In the genomic region with DNA sequence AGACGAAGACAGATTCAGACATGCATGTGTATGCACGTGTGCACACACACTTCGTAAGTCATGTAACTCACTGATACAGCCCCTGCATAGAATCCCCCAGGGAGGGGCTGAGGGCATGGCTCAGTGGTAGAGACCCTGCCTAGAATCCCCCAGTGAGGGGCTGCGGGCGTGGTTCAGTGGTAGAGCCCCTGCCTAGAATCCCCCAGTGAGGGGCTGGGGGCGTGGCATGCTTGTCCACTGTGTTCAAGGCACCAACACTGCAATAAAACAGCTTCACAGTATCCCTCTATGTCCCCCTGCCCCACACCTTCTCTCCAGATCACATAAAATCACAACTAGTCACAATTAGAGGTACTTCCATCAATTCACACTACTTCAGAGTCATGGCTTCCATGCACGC, we compare ENCODE assay signal across 11 mouse cellular contexts. TPM values are rescaled to one million over a fixed set of nuclear protein-coding genes. Genes with fewer than 3 reads are reported as not detected.
A peak's percentile ranks its signal among the peaks of the same experiment; 100 is the strongest.
DNase-seq lines count a peak whose midpoint lies in the region; ATAC-seq lines count a peak whose summit lies in the region.
"Had no signal": no experiment of that assay in that cellular context is flagged by ENCODE, and none has a peak within 500 bp of the region (broad histone marks: within the 10 kb centered on the region; RNA-seq: fewer than 3 reads in every experiment).

No protein-coding gene starts in this region.

- H3K9me3 ChIP-seq in heart, embryonic 14.5 days (ENCODE audit: control insufficient read depth, low read length) = no peaks in the 10 kb centered on the region
- H3K9me3 ChIP-seq in lung, embryonic 15.5 days = no peaks in the 10 kb centered on the region
- no peaks in the 10 kb centered on the region for H3K9me3 ChIP-seq in embryonic facial prominence, embryonic 15.5 days (replicated peaks)
- H3K9me3 ChIP-seq in stomach, embryonic 14.5 days (ENCODE audit: control insufficient read depth, low read depth, low read length) = no peaks in the 10 kb centered on the region
- H3K9me3 ChIP-seq: hindbrain, embryonic 12.5 days had no signal

- DNase-seq in heart, postnatal 10 days = no peak
- DNase-seq in lung, postnatal 25 days (ENCODE audit: low spot score) = no peak
- DNase-seq in adrenal gland, adult 8-10 months = no peak
- DNase-seq: cerebellum, adult 8-10 months; thymus, postnatal 25 days had no signal

- intact Hi-C loops in heart, postnatal 10 days (cut with DNase I) = no loop called here

- peaks cover 38 to 49% of the 10 kb centered on the region in 2 experiments for H3K4me1 ChIP-seq in heart, embryonic 14.5 days (ENCODE audit: control insufficient read depth in 2 of 2, insufficient read depth in 2 of 2, low read length in 2 of 2)
- peaks cover 61% of the 10 kb centered on the region for H3K4me1 ChIP-seq in lung, embryonic 15.5 days
- H3K4me1 ChIP-seq in embryonic facial prominence, embryonic 15.5 days = peaks cover 58% of the 10 kb centered on the region
- peaks cover 24% of the 10 kb centered on the region for H3K4me1 ChIP-seq in stomach, embryonic 14.5 days (ENCODE audit: control insufficient read depth, insufficient read depth, low read length)

- H3K9ac ChIP-seq in heart, embryonic 14.5 days (ENCODE audit: low read length) = peak overlapping the region; percentile 42; the same call in 1 of the 2 replicates
- no peak overlapping the region for H3K9ac ChIP-seq in lung, embryonic 15.5 days
- H3K9ac ChIP-seq in embryonic facial prominence, embryonic 15.5 days = no peak overlapping the region; the same call in 1 of the 2 replicates
- no peak overlapping the region for H3K9ac ChIP-seq in stomach, embryonic 14.5 days (replicated peaks; ENCODE audit: low read depth, low read length)

- peak overlapping the region; percentile 68 for H3K4me2 ChIP-seq in heart, embryonic 14.5 days (ENCODE audit: low read length)
- peak overlapping the region; percentile 46 for H3K4me2 ChIP-seq in lung, embryonic 15.5 days
- peak overlapping the region; percentile 44 for H3K4me2 ChIP-seq in embryonic facial prominence, embryonic 15.5 days (replicated peaks)
- H3K4me2 ChIP-seq in stomach, embryonic 14.5 days (replicated peaks; ENCODE audit: low read depth, low read length) = peak overlapping the region; percentile 34; the same call in 1 of the 2 replicates
- H3K4me2 ChIP-seq: hindbrain, embryonic 12.5 days had no signal

- no peak overlapping the region for H3K4me3 ChIP-seq in heart, embryonic 14.5 days (ENCODE audit: control insufficient read depth in 1 of 2, insufficient read depth in 1 of 2, low read depth in 1 of 2, low read length in 2 of 2)
- H3K4me3 ChIP-seq in lung, embryonic 15.5 days = no peak overlapping the region
- no peak overlapping the region for H3K4me3 ChIP-seq in embryonic facial prominence, embryonic 15.5 days (replicated peaks)
- H3K4me3 ChIP-seq in stomach, embryonic 14.5 days (ENCODE audit: low read depth, low read length) = 0 out of 2 replicates have a peak overlapping the region, but pooled peaks have one; percentile 1
- H3K4me3 ChIP-seq: hindbrain, embryonic 12.5 days had no signal

- H3K27ac ChIP-seq in heart, embryonic 14.5 days (replicated peaks in 1 of 2; ENCODE audit: control insufficient read depth in 1 of 2, insufficient read depth in 1 of 2, low read depth in 2 of 2, low read length in 2 of 2) = peak overlapping the region; percentile 89 to 94
- H3K27ac ChIP-seq in lung, embryonic 15.5 days = peak overlapping the region; percentile 96
- H3K27ac ChIP-seq in embryonic facial prominence, embryonic 15.5 days (replicated peaks) = peak overlapping the region; percentile 95
- H3K27ac ChIP-seq in stomach, embryonic 14.5 days (ENCODE audit: low read length) = peak overlapping the region; percentile 92
- H3K27ac ChIP-seq: macrophage had no signal

- no peaks in the 10 kb centered on the region for H3K27me3 ChIP-seq in heart, embryonic 14.5 days (ENCODE audit: control insufficient read depth, insufficient read depth, low read length)
- H3K27me3 ChIP-seq in lung, embryonic 15.5 days = no peaks in the 10 kb centered on the region
- no peaks in the 10 kb centered on the region for H3K27me3 ChIP-seq in embryonic facial prominence, embryonic 15.5 days
- no peaks in the 10 kb centered on the region for H3K27me3 ChIP-seq in stomach, embryonic 14.5 days (ENCODE audit: control insufficient read depth, insufficient read depth, low read length)
- H3K27me3 ChIP-seq: hindbrain, embryonic 12.5 days had no signal

- H3K36me3 ChIP-seq in heart, embryonic 14.5 days (ENCODE audit: control insufficient read depth, insufficient read depth, low read length) = peaks cover 46% of the 10 kb centered on the region
- H3K36me3 ChIP-seq in lung, embryonic 15.5 days = peaks cover 30% of the 10 kb centered on the region
- H3K36me3 ChIP-seq in embryonic facial prominence, embryonic 15.5 days = peaks cover 42% of the 10 kb centered on the region
- H3K36me3 ChIP-seq in stomach, embryonic 14.5 days (ENCODE audit: control insufficient read depth, insufficient read depth, low read length) = peaks cover 3% of the 10 kb centered on the region; the same call in 1 of the 2 replicates
- H3K36me3 ChIP-seq: hindbrain, embryonic 12.5 days had no signal

- ATAC-seq in heart, embryonic 14.5 days (ENCODE audit: insufficient number of reproducible peaks, insufficient read depth, low FRiP score, low read depth) = no peak
- ATAC-seq in lung, embryonic 15.5 days (ENCODE audit: borderline replicate concordance, extremely low read depth, low FRiP score, low TSS enrichment) = no peak
- ATAC-seq in embryonic facial prominence, embryonic 15.5 days (ENCODE audit: insufficient number of reproducible peaks, low FRiP score, low TSS enrichment, low read depth) = no peak; the same call in 1 of the 2 replicates
- ATAC-seq in stomach, embryonic 14.5 days (ENCODE audit: insufficient number of reproducible peaks, insufficient read depth, low FRiP score, low read depth) = no peak

- 81% methylated on average over 7 of the region's 7 CpGs for WGBS in heart, embryonic 14.5 days
- WGBS in lung, embryonic 15.5 days = 79% methylated on average over 7 of the region's 7 CpGs
- 71% methylated on average over 7 of the region's 7 CpGs for WGBS in embryonic facial prominence, embryonic 15.5 days
- WGBS in stomach, embryonic 14.5 days = 89% methylated on average over 7 of the region's 7 CpGs

RNA-seq across cellular contexts. Expression of a gene that starts 5.6 kb away (rescaled TPM):
- polyA plus RNA-seq in heart, embryonic 14.5 days (2014; fragmentation: Nextera tagmentation; extraction: Ambion mirVana) = 37.4 and 43.5 TPM in 2 replicates
- total RNA-seq in heart, postnatal 10 days (2021) = 100 to 1,000 TPM; 224 to 236 TPM
- polyA plus RNA-seq in lung, embryonic 15.5 days (2015; fragmentation: Nextera tagmentation; extraction: Ambion mirVana) = 82.9 and 89.9 TPM in 2 replicates
- 72.5 and 73.3 TPM in 2 replicates for polyA plus RNA-seq in embryonic facial prominence, embryonic 15.5 days (2015; fragmentation: Nextera tagmentation; extraction: Ambion mirVana)
- 36.1 and 49.9 TPM in 2 replicates for polyA plus RNA-seq in stomach, embryonic 14.5 days (2014; fragmentation: Nextera tagmentation; extraction: Ambion mirVana)
- total RNA-seq in adrenal gland, adult 8-10 months (2022) = 10 to 100 TPM; 23.3 to 100.0 (median 41.1) TPM
- polyA plus RNA-seq: macrophage had no signal

RNA-seq across cellular contexts. Expression of a gene that starts 15.9 kb away (rescaled TPM):
- 120 and 121 TPM in 2 replicates for polyA plus RNA-seq in heart, embryonic 14.5 days (2014; fragmentation: Nextera tagmentation; extraction: Ambion mirVana)
- total RNA-seq in heart, postnatal 10 days (2021) = 100 to 1,000 TPM; 152 to 153 TPM
- 188 and 189 TPM in 2 replicates for polyA plus RNA-seq in lung, embryonic 15.5 days (2015; fragmentation: Nextera tagmentation; extraction: Ambion mirVana)
- 202 and 212 TPM in 2 replicates for polyA plus RNA-seq in embryonic facial prominence, embryonic 15.5 days (2015; fragmentation: Nextera tagmentation; extraction: Ambion mirVana)
- polyA plus RNA-seq in stomach, embryonic 14.5 days (2014; fragmentation: Nextera tagmentation; extraction: Ambion mirVana) = 187 and 201 TPM in 2 replicates
- 100 to 1,000 TPM; 175 to 199 (median 191) TPM for total RNA-seq in adrenal gland, adult 8-10 months (2022)

RNA-seq across cellular contexts. Expression of a gene that starts 39.6 kb away (rescaled TPM):
- polyA plus RNA-seq in heart, embryonic 14.5 days (2014; fragmentation: Nextera tagmentation; extraction: Ambion mirVana) = 828 and 831 TPM in 2 replicates
- 100 to 1,000 TPM; 184 to 195 TPM for total RNA-seq in heart, postnatal 10 days (2021)
- 774 and 832 TPM in 2 replicates for polyA plus RNA-seq in lung, embryonic 15.5 days (2015; fragmentation: Nextera tagmentation; extraction: Ambion mirVana)
- 931 and 958 TPM in 2 replicates for polyA plus RNA-seq in embryonic facial prominence, embryonic 15.5 days (2015; fragmentation: Nextera tagmentation; extraction: Ambion mirVana)
- 958 and 987 TPM in 2 replicates for polyA plus RNA-seq in stomach, embryonic 14.5 days (2014; fragmentation: Nextera tagmentation; extraction: Ambion mirVana)
- 100 to 1,000 TPM; 169 to 222 (median 210) TPM for total RNA-seq in adrenal gland, adult 8-10 months (2022)
